Mouse (Mus musculus): Measurements from ENCODE around the gene Anxa6. TPM values are rescaled to one million over a fixed set of nuclear protein-coding genes. Genes with fewer than 3 reads are reported as not detected.
A peak's percentile ranks its signal among the peaks of the same experiment; 100 is the strongest.

Gene Anxa6
- total and polyA plus RNA-seq, 3 experiments: 47.0 to 49.4 TPM; not detected in 1

- Histone ChIP-seq H3K4me1 (ENCODE audit: control insufficient read depth in 1 of 2, insufficient read depth in 2 of 2, low read length in 2 of 2) (no peaks in the 10 kb centered on the region), H3K79me2 (ENCODE audit: control insufficient read depth, insufficient read depth, low read length, poor library complexity) (no peaks in the 10 kb centered on the region), H3K4me3 (ENCODE audit: control insufficient read depth in 1 of 2, insufficient read depth in 1 of 2, low read depth in 2 of 2, low read length in 2 of 2) (no peak overlapping the region), H3K27me3 (ENCODE audit: control insufficient read depth in 1 of 2, insufficient read depth in 2 of 2, low read length in 2 of 2) (peaks cover 0 to 7% of the 10 kb centered on the region in 2 experiments), H3K36me3 (ENCODE audit: control insufficient read depth in 1 of 2, insufficient read depth in 2 of 2, low read length in 2 of 2) (no peaks in the 10 kb centered on the region), H3K9me3 (replicated peaks; ENCODE audit: insufficient read depth, low read length) (no peaks in the 10 kb centered on the region), H3K27ac (ENCODE audit: control insufficient read depth, low read depth, low read length) (no peak overlapping the region), H3K9ac (ENCODE audit: control insufficient read depth, low read depth, low read length, poor library complexity, severe bottlenecking) (no peak overlapping the region)
- no peak for DNase-seq (ENCODE audit: low read depth, low spot score)
- TF ChIP-seq POLR2A (IDR thresholded peaks at IDR 0.05; ENCODE audit: control insufficient read depth in 1 of 2, insufficient read depth in 1 of 2, low read depth in 1 of 2, low read length in 2 of 2, poor library complexity in 1 of 2): no peak
- TF ChIP-seq KAT2A (conservative IDR thresholded peaks at IDR 0.05; ENCODE audit: low read depth, low read length): no peak
- no peak for TF ChIP-seq RAD21 (IDR thresholded peaks at IDR 0.05; ENCODE audit: low read depth, low read length)
- peak; percentile 11; the same call in 1 of the 2 replicates for TF ChIP-seq CHD2 (IDR thresholded peaks at IDR 0.05; ENCODE audit: low read length)
Measured at GRCm38 (mm10) chr11:55071344-55071743, 38.1 kb upstream of the Anxa6 start.

DNA sequence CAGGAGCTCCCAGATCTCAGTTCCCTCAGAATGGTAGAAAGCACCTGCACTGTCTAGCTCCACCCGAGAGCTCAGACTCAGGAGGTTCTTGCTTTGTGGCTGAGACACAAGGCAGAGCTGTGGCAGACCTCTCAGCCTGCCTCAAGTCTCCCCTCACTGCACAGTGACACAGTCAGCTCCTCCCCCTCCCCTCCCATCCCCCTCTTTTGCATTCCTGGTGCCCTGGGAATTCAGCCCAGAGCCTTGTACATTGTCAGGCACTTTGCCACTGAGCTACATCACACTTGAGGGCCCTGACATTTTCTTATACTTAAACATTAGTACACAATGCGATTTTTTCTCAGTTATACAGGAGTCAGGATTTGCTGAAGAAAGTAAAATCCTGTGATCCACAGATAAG, 35.8 kb upstream of the Anxa6 start:
- no peaks in the 10 kb centered on the region for H3K36me3 ChIP-seq (ENCODE audit: control insufficient read depth in 1 of 2, insufficient read depth in 2 of 2, low read length in 2 of 2)
- no peaks in the 10 kb centered on the region for H3K9me3 ChIP-seq (replicated peaks; ENCODE audit: insufficient read depth, low read length)
- H3K79me2 ChIP-seq (ENCODE audit: control insufficient read depth, insufficient read depth, low read length, poor library complexity): no peaks in the 10 kb centered on the region
- no peak overlapping the region for H3K27ac ChIP-seq (ENCODE audit: control insufficient read depth, low read depth, low read length)
- no peaks in the 10 kb centered on the region for H3K4me1 ChIP-seq (ENCODE audit: control insufficient read depth in 1 of 2, insufficient read depth in 2 of 2, low read length in 2 of 2)
- TF ChIP-seq SMC3 (IDR thresholded peaks at IDR 0.05; ENCODE audit: low read depth, low read length) (no peak), ZKSCAN1 (IDR thresholded peaks at IDR 0.05; ENCODE audit: low read depth, low read length) (no peak), CHD2 (IDR thresholded peaks at IDR 0.05; ENCODE audit: low read length) (no peak), GABPA (IDR thresholded peaks at IDR 0.05; ENCODE audit: low read depth, low read length) (no peak), CTCF (IDR thresholded peaks at IDR 0.05 in 2 of 3, conservative IDR thresholded peaks at IDR 0.05 in 1 of 3; ENCODE audit: control insufficient read depth in 1 of 3, insufficient read depth in 1 of 3, low read depth in 2 of 3, low read length in 3 of 3, poor library complexity in 1 of 3, severe bottlenecking in 1 of 3) (no peak), ZC3H11A (IDR thresholded peaks at IDR 0.05; ENCODE audit: low read depth, low read length) (no peak), MAFK (IDR thresholded peaks at IDR 0.05; ENCODE audit: borderline replicate concordance, low read depth, low read length) (no peak), NELFE (IDR thresholded peaks at IDR 0.05; ENCODE audit: low read depth, low read length) (no peak), USF1 (IDR thresholded peaks at IDR 0.05; ENCODE audit: low read depth, low read length) (no peak), TCF12 (IDR thresholded peaks at IDR 0.05; ENCODE audit: low read depth, low read length) (no peak), KAT2A (conservative IDR thresholded peaks at IDR 0.05; ENCODE audit: low read depth, low read length) (no peak), GATA1 (IDR thresholded peaks at IDR 0.05; ENCODE audit: low read depth, low read length) (no peak), MAX (IDR thresholded peaks at IDR 0.05; ENCODE audit: low read length) (no peak), ZNF384 (IDR thresholded peaks at IDR 0.05; ENCODE audit: low read depth, low read length) (no peak)
- H3K4me3 ChIP-seq (ENCODE audit: control insufficient read depth in 1 of 2, insufficient read depth in 1 of 2, low read depth in 2 of 2, low read length in 2 of 2): no peak overlapping the region
- DNase-seq (ENCODE audit: low read depth, low spot score): no peak
- H3K9ac ChIP-seq (ENCODE audit: control insufficient read depth, low read depth, low read length, poor library complexity, severe bottlenecking): no peak overlapping the region
- H3K27me3 ChIP-seq (ENCODE audit: control insufficient read depth in 1 of 2, insufficient read depth in 2 of 2, low read length in 2 of 2): peaks cover 2 to 7% of the 10 kb centered on the region in 2 experiments

DNA sequence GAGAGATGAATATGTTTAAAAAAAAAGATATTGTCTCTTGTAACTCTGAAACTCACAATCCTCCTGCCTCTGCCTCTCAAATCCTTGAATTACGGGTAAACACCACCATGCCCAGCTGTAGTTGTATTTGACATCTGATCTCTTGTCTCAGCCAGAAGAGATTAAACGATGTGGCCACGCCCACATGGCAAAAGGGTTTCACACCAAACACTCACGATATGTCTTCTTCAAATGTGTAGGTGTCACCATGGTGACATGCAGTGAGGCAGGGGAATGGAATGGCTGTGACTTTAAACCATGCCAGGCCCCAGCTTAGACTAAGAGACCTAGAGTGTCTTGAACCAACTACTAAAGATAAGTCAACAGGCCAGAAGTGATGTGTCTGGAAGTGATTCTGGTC, 33.7 kb upstream of the Anxa6 start:
- H3K4me3 ChIP-seq (ENCODE audit: control insufficient read depth in 1 of 2, insufficient read depth in 1 of 2, low read depth in 2 of 2, low read length in 2 of 2): no peak overlapping the region
- DNase-seq (ENCODE audit: low read depth, low spot score): peak; percentile 20
- H3K36me3 ChIP-seq (ENCODE audit: control insufficient read depth in 1 of 2, insufficient read depth in 2 of 2, low read length in 2 of 2): no peaks in the 10 kb centered on the region
- no peak for TF ChIP-seq ZNF384 (IDR thresholded peaks at IDR 0.05; ENCODE audit: low read depth, low read length)
- TF ChIP-seq MAZ (IDR thresholded peaks at IDR 0.05; ENCODE audit: low read depth, low read length): no peak
- no peak for TF ChIP-seq ZMIZ1 (IDR thresholded peaks at IDR 0.05; ENCODE audit: low read depth, low read length)
- TF ChIP-seq NRF1 (IDR thresholded peaks at IDR 0.05; ENCODE audit: insufficient read depth, low read depth, low read length, poor library complexity, severe bottlenecking): no peak
- TF ChIP-seq CHD1 (IDR thresholded peaks at IDR 0.05; ENCODE audit: low read depth, low read length): no peak
- no peak for TF ChIP-seq MAFK (IDR thresholded peaks at IDR 0.05; ENCODE audit: borderline replicate concordance, low read depth, low read length)
- no peak for TF ChIP-seq SMC3 (IDR thresholded peaks at IDR 0.05; ENCODE audit: low read depth, low read length)
- TF ChIP-seq POLR2A (IDR thresholded peaks at IDR 0.05; ENCODE audit: control insufficient read depth in 1 of 2, insufficient read depth in 1 of 2, low read depth in 1 of 2, low read length in 2 of 2, poor library complexity in 1 of 2): no peak
- no peak overlapping the region for H3K9ac ChIP-seq (ENCODE audit: control insufficient read depth, low read depth, low read length, poor library complexity, severe bottlenecking)
- H3K27me3 ChIP-seq (ENCODE audit: control insufficient read depth in 1 of 2, insufficient read depth in 2 of 2, low read length in 2 of 2): peaks cover 2 to 6% of the 10 kb centered on the region in 2 experiments; a peak in 3 of 4 replicates
- no peaks in the 10 kb centered on the region for H3K79me2 ChIP-seq (ENCODE audit: control insufficient read depth, insufficient read depth, low read length, poor library complexity)
- no peaks in the 10 kb centered on the region for H3K9me3 ChIP-seq (replicated peaks; ENCODE audit: insufficient read depth, low read length)
- H3K27ac ChIP-seq (ENCODE audit: control insufficient read depth, low read depth, low read length): no peak overlapping the region
- H3K4me1 ChIP-seq (ENCODE audit: control insufficient read depth in 1 of 2, insufficient read depth in 2 of 2, low read length in 2 of 2): no peaks in the 10 kb centered on the region
